Mouse (Mus musculus) neural tube, embryonic 13.5 days (tissue): ENCODE data around the gene Dhrs1. TPM values are rescaled to one million over a fixed set of nuclear protein-coding genes. Genes with fewer than 3 reads are reported as not detected.
"Not testable (repeated sequence)": the region's sequence is repeated elsewhere in the genome, so short reads cannot be mapped to it uniquely, and the experiment has no call there.

Source experiments
- ATAC-seq: fragments of 200-750 bp; cut with Nextera tagmentation; 2 replicates; pipeline ENCODE4 v1.8.0; 2017; ENCODE audit warnings: low read depth, mild to moderate bottlenecking, moderate TSS enrichment, moderate library complexity
- H3K27ac ChIP-seq: fragments of 300-500 bp; sonication (generic); replicated peaks from 2 replicates; pipeline ENCODE4 v1.5.1; 2015; ENCODE audit warnings: moderate library complexity, mild to moderate bottlenecking, inconsistent platforms
- H3K27me3 ChIP-seq: fragments of 300-500 bp; sonication (generic); 2 replicates; pipeline ENCODE4 v1.6.1; 2015; ENCODE audit warnings: mild to moderate bottlenecking, inconsistent platforms
- H3K36me3 ChIP-seq: fragments of 300-500 bp; sonication (generic); 2 replicates; pipeline ENCODE4 v1.6.1; 2015; ENCODE audit warnings: mild to moderate bottlenecking, inconsistent platforms
- H3K4me1 ChIP-seq: fragments of 300-500 bp; sonication (generic); replicated peaks from 2 replicates; pipeline ENCODE4 v1.6.1; 2015; ENCODE audit warnings: inconsistent platforms
- H3K4me2 ChIP-seq: fragments of 300-500 bp; sonication (generic); 2 replicates; pipeline ENCODE4 v1.6.1; 2015; ENCODE audit warnings: inconsistent platforms, mild to moderate bottlenecking, moderate library complexity
- H3K4me3 ChIP-seq: fragments of 300-500 bp; sonication (generic); 2 replicates; pipeline ENCODE4 v1.5.1; 2015; ENCODE audit warnings: mild to moderate bottlenecking, inconsistent platforms
- H3K9ac ChIP-seq: fragments of 300-500 bp; sonication (generic); 2 replicates; pipeline ENCODE4 v1.6.1; 2015; ENCODE audit warnings: moderate library complexity, mild to moderate bottlenecking, inconsistent platforms
- H3K9me3 ChIP-seq: fragments of 300-500 bp; sonication (generic); 2 replicates; pipeline ENCODE4 v1.6.1; 2016; ENCODE audit warnings: inconsistent platforms
- WGBS: fragments of 180-500 bp; shearing (Covaris S2); methylation state at CpG from one replicate; pipeline ENCODE4 v1.1.7; 2015; 5-methylcytosine and 5-hydroxymethylcytosine counted together
- polyA plus RNA-seq: library from polyadenylated mRNA; unstranded; fragments of >200 nt; fragmentation: Nextera tagmentation; extraction: Ambion mirVana; gene quantifications from 2 replicates; pipeline ENCODE4 v1.2.1, GENCODE M21; 2015

The Dhrs1 gene
- polyA plus RNA-seq, 1 experiment from 2014 or later, result 90.0 TPM

DNA sequence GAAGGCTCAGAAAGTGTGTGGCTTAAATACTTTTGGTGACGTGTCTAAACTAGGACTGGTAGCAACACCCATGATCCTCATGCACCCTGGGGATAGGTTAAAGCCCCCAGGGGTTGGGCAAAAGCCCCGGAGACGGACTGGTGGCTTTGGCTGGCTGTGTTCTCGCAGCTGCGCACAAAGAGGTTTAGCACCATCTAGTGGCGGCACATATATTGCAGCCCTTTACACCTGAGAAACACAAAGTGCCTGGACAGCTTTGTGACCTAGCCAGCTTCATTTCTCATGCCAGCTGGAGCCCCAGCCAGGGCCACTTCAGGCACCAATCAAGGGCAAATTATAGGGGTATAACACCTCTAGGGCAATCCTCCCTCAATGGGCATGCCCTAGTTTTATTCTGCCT is 14.7 kb upstream of the Dhrs1 start:
- not testable (repeated sequence) for ATAC-seq, H3K9ac ChIP-seq, H3K4me3 ChIP-seq, H3K27ac ChIP-seq, H3K9me3 ChIP-seq
- Histone ChIP-seq H3K4me2 (peak overlapping the region; percentile 39), H3K36me3 (peaks cover 18% of the 10 kb centered on the region), H3K4me1 (peaks cover 23% of the 10 kb centered on the region), H3K27me3 (peaks cover 46% of the 10 kb centered on the region)
- 4% methylated on average over 6 of the region's 6 CpGs for WGBS

- Histone ChIP-seq H3K27ac (no peak within 1 kb of the TSS), H3K9ac (no peak within 1 kb of the TSS), H3K4me2 (peak within 1 kb of the TSS; percentile 20; the same call in 1 of the 2 replicates), H3K4me3 (no peak within 1 kb of the TSS), H3K4me1 (peaks cover 23% of the 10 kb centered on the region), H3K9me3 (no peaks in the 10 kb centered on the region), H3K27me3 (peaks cover 28% of the 10 kb centered on the region), H3K36me3 (peaks cover 36% of the 10 kb centered on the region)
- ATAC-seq, result no peak
- WGBS, result 22% methylated on average over 8 of the region's 8 CpGs
Observed at GRCm38 (mm10) chr14:55758363-55758784, 12.9 kb upstream of the Dhrs1 start, which contains the start of gene Cideb. Gene Cideb, minus strand, starts transcription at chr14:55758458.

DNA sequence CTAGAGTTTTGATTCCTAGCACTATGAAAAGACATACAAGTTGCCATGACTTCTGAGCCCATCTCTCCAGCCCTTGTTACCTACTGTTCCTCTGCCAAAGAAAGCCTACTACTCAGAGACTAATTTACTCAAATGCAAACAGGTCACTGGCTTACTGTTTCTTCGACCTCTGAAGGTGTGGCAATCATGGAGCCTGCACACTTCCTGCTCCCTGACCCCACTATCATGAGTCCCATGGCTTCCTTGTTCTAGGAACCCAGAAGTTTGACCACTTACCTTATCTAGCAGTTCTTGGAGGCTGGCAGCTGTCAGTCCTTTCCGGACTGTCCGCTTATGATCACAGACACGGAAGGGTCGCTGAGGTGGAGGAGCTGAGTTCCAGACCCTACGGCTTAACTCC is 12.1 kb upstream of the Dhrs1 start:
- no peaks in the 10 kb centered on the region for H3K9me3 ChIP-seq
- no peak for ATAC-seq
- peaks cover 20% of the 10 kb centered on the region for H3K27me3 ChIP-seq
- 81% methylated on average over 6 of the region's 6 CpGs for WGBS
- H3K9ac ChIP-seq, result no peak overlapping the region
- H3K4me2 ChIP-seq, result no peak overlapping the region
- H3K4me1 ChIP-seq, result peaks cover 19% of the 10 kb centered on the region
- H3K27ac ChIP-seq, result no peak overlapping the region
- H3K4me3 ChIP-seq, result no peak overlapping the region
- peaks cover 44% of the 10 kb centered on the region for H3K36me3 ChIP-seq

DNA sequence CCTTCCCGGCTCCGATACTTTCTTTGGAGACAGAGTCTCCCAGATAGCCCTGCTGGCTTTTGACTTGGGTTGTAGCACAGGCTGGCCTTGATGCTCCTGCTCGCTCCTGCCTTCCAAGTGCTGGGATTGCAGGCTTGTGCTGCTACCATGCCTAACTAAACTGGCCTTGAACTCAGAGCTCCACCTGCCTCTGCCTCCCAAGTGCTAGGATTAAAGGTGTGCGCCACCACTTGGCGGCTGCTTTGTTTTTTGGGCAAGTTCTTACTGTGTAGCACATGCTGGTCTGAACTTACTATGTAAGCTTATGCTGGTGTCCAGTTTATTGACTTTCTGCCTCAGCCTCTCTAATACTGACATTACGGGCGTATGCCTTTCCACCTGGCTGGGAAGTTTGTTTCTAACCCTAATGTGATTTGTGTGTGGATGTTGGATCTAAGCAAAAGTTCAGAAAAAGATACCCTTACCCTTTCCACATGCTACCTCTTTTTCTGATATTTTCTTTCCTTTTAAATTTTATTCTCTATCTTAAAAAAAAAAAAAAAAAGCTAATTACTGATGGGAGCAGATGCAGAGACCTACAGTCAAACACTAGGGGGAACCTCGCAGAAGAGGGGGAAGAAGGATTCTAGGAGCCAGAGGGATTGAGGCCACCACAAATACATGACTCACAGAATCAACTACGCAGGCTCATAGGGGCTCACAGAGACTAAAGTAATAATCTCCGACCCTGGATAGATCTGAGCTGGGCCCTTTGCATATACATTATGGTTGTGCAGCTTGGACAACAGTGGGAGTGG is 1.8 kb upstream of the Dhrs1 start:
- Histone ChIP-seq H3K27me3 (no peaks in the 10 kb centered on the region), H3K27ac (no peak overlapping the region), H3K9ac (peak overlapping the region; percentile 84; the same call in 1 of the 2 replicates), H3K4me2 (peak overlapping the region; percentile 99), H3K4me3 (peak overlapping the region; percentile 79), H3K9me3 (no peaks in the 10 kb centered on the region), H3K4me1 (peaks cover 40% of the 10 kb centered on the region), H3K36me3 (peaks cover 40% of the 10 kb centered on the region)
- 89% methylated on average over 10 of the region's 10 CpGs for WGBS
- no peak for ATAC-seq

- H3K9me3 ChIP-seq, result no peaks in the 10 kb centered on the region
- 1% methylated on average over 31 of the region's 31 CpGs for WGBS
- ATAC-seq, result 0 out of 2 replicates have a peak, but pooled peaks have one; percentile 1
Observed at GRCm38 (mm10) chr14:55745861-55746237, 359 bp upstream of the Dhrs1 start.

GRCm38 (mm10) chr14:55743711-55744110 is 1.8 kb downstream of the Dhrs1 start:
- Histone ChIP-seq H3K27ac (no peak overlapping the region), H3K9ac (peak overlapping the region; percentile 47), H3K4me3 (no peak overlapping the region; the same call in 1 of the 2 replicates), H3K9me3 (no peaks in the 10 kb centered on the region), H3K4me1 (peaks cover 40% of the 10 kb centered on the region), H3K36me3 (peaks cover 37% of the 10 kb centered on the region), H3K27me3 (no peaks in the 10 kb centered on the region), H3K4me2 (peak overlapping the region; percentile 99)
- peak; percentile 40 for ATAC-seq
- 22% methylated on average over 10 of the region's 10 CpGs for WGBS

More at GRCm38 (mm10) chr14:55745861-55746237, 359 bp upstream of the Dhrs1 start:
- peak overlapping the region; percentile 84 for H3K9ac ChIP-seq
- peaks cover 34% of the 10 kb centered on the region for H3K36me3 ChIP-seq
- H3K4me3 ChIP-seq, result peak overlapping the region; percentile 79
- H3K27ac ChIP-seq, result 0 out of 2 replicates have a peak overlapping the region, but pooled peaks have one; percentile 53
- H3K4me1 ChIP-seq, result peaks cover 40% of the 10 kb centered on the region
- no peaks in the 10 kb centered on the region for H3K27me3 ChIP-seq
- peak overlapping the region; percentile 99 for H3K4me2 ChIP-seq

DNA sequence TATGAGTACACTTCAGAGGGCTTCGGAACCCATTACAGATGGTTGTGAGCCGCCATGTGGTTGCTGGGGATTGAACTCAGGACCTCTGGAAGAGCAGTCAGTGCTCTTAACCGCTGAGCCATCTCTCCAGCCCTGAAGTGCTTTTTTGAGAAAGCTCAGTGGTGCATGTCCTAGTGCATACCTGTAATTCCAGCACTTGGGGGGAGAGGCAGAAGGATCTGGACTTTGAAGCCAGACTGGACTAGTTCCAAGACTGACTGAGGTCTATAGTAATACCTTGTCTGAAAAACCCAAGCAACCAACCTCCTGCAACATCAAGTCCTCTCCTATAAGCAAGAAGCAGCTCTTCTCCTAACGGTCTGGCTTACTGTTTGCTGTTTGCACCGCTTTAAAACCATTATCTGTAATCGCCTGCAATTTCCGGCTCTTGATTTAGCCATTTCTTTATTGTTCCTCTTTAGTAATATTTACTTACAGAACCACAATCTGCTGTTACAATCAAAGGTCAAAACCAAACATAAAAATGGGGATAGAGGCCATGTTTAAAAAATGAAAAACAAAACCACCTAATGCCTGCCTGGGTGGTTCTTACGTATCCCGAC is 8.3 kb downstream of the Dhrs1 start:
- no peak for ATAC-seq

GRCm38 (mm10) chr14:55735758-55736157 is 9.7 kb downstream of the Dhrs1 start:
- Histone ChIP-seq H3K36me3 (peaks cover 30% of the 10 kb centered on the region), H3K4me2 (no peak overlapping the region), H3K9ac (no peak overlapping the region), H3K9me3 (no peaks in the 10 kb centered on the region), H3K27ac (no peak overlapping the region), H3K4me3 (no peak overlapping the region), H3K27me3 (no peaks in the 10 kb centered on the region), H3K4me1 (no peaks in the 10 kb centered on the region)
- 87% methylated on average over 4 of the region's 4 CpGs for WGBS
- ATAC-seq, result no peak

More for the DNA sequence above, 8.3 kb downstream of the Dhrs1 start:
- no peak overlapping the region for H3K27ac ChIP-seq
- H3K9me3 ChIP-seq, result no peaks in the 10 kb centered on the region
- no peak overlapping the region for H3K4me3 ChIP-seq
- no peak overlapping the region for H3K9ac ChIP-seq
- H3K36me3 ChIP-seq, result peaks cover 39% of the 10 kb centered on the region
- H3K4me1 ChIP-seq, result no peaks in the 10 kb centered on the region
- WGBS, result 86% methylated on average over 9 of the region's 9 CpGs
- H3K27me3 ChIP-seq, result no peaks in the 10 kb centered on the region
- no peak overlapping the region for H3K4me2 ChIP-seq

- H3K9ac ChIP-seq, result no peak overlapping the region
- no peak overlapping the region for H3K4me2 ChIP-seq
- no peak for ATAC-seq
- H3K4me1 ChIP-seq, result no peaks in the 10 kb centered on the region
- 72% methylated on average over 3 of the region's 3 CpGs for WGBS
- no peak overlapping the region for H3K4me3 ChIP-seq
- H3K36me3 ChIP-seq, result peaks cover 26% of the 10 kb centered on the region
- no peaks in the 10 kb centered on the region for H3K9me3 ChIP-seq
- no peaks in the 10 kb centered on the region for H3K27me3 ChIP-seq
- H3K27ac ChIP-seq, result no peak overlapping the region
Observed at GRCm38 (mm10) chr14:55735334-55735733, 10.2 kb downstream of the Dhrs1 start.

DNA sequence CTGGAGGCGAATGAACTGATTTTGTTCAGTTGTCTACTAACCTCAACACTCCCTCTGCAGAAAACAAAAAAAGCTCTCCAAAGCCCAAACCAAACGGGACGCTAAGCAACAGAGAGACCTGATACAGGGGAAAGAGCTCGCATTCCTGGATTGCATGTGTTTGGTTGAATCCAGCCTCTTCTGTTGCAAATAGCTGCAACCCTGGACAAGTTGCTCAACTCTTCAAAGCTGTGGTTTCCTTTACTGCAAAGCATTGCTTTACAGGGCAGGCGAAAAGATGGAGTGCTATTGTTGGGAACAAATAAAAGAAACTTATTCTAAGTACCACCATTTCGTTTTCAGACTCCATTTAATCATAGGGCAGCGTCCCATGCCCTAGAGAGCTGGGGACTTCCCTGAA is 10.6 kb downstream of the Dhrs1 start:
- no peaks in the 10 kb centered on the region for H3K4me1 ChIP-seq
- 75% methylated on average over 7 of the region's 7 CpGs for WGBS
- no peaks in the 10 kb centered on the region for H3K9me3 ChIP-seq
- peaks cover 21% of the 10 kb centered on the region for H3K36me3 ChIP-seq
- H3K27me3 ChIP-seq, result no peaks in the 10 kb centered on the region
- H3K27ac ChIP-seq, result no peak overlapping the region
- H3K9ac ChIP-seq, result no peak overlapping the region
- ATAC-seq, result no peak
- no peak overlapping the region for H3K4me2 ChIP-seq
- H3K4me3 ChIP-seq, result no peak overlapping the region

DNA sequence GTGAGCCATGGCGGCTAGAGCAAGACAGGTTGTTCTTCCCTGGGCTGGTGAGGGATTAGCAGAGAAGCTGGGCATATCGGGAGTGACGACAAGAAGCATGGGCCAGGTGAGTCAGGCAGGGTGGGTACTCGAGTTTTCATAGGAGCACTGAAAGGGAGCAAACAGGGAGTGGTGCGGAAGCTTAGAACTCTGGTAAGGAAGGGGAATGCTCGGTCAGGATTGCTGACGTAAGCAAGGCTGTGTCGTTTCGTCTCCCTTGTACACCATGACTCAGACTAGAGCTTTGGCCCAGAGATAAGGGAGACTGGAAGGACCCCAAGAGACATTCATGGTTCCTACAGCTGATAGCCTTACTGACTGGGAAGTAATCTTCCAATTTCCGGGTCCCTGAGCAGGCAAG is 11.6 kb downstream of the Dhrs1 start:
- ATAC-seq, result no peak
- no peaks in the 10 kb centered on the region for H3K9me3 ChIP-seq
- no peak overlapping the region for H3K27ac ChIP-seq
- no peak overlapping the region for H3K4me3 ChIP-seq
- peaks cover 11% of the 10 kb centered on the region for H3K36me3 ChIP-seq
- H3K27me3 ChIP-seq, result no peaks in the 10 kb centered on the region
- WGBS, result 80% methylated on average over 10 of the region's 10 CpGs
- no peak overlapping the region for H3K9ac ChIP-seq
- no peak overlapping the region for H3K4me2 ChIP-seq
- H3K4me1 ChIP-seq, result no peaks in the 10 kb centered on the region

DNA sequence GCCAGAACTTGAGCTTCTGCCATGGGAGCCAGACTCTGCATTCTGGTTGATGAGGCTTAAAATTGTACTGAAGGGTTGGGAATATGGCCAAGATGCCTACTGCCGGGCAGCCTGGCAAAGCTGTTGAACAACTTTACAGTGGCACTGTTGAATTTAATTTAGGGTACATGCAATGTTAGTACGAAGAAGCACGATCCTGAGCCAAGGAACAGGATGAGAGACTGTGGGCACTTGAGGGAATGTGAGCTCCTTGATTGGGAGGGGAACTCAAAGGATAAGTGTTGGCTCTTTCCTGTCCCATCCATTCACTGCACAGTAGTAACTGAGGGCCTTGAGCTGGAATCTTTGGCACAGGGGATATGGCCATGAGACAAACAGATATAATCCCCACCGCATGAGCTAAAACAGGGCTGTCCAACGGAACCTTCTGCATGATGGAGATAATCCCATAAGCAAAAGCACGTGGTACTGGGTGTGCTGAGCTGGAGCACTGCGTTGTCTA is 14.9 kb downstream of the Dhrs1 start:
- no peak for ATAC-seq
- no peaks in the 10 kb centered on the region for H3K9me3 ChIP-seq
- H3K4me2 ChIP-seq, result no peak overlapping the region
- 82% methylated on average over 7 of the region's 7 CpGs for WGBS
- no peaks in the 10 kb centered on the region for H3K4me1 ChIP-seq
- no peaks in the 10 kb centered on the region for H3K27me3 ChIP-seq
- no peaks in the 10 kb centered on the region for H3K36me3 ChIP-seq
- no peak overlapping the region for H3K27ac ChIP-seq
- no peak overlapping the region for H3K9ac ChIP-seq
- no peak overlapping the region for H3K4me3 ChIP-seq
